ENCODE assay signal across 8 mouse cellular contexts in the genomic region with DNA sequence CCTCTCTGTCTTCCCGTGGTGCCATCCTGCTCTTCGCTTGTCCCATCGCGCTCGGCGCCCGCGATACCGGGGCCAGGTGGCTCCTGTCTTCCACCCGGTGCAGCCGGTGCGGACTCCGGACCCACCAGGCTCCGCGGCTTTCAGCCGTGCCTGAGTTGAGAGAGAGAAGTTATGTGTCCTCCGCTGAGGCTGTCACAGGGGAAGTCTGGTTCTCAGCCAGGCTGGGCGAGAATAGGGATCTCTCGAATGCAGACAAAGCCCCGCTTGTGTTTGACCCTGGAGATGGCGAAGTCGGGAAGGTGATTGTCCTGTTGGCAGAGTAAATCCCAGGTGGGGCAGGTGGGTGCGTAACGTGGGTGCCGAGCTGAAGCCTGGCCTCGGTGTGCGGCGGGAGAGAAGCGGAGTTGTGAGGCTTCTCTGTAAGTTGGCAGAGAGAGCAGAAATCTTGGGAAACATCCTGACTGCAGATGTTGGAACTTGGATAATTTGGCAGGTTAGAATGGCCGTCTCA. TPM values are rescaled to one million over a fixed set of nuclear protein-coding genes. Genes with fewer than 3 reads are reported as not detected.
DNase-seq lines count a peak whose midpoint lies in the region; ATAC-seq and TF ChIP-seq lines count a peak whose summit lies in the region.

No protein-coding gene starts in this region.

- peak; percentile 14 for DNase-seq in CD4-positive, CD25-positive, alpha-beta regulatory T cell, adult 2 months (ENCODE audit: low read depth, low spot score)
- peak; percentile 58 for DNase-seq in adrenal gland, postnatal 14 days
- peak; percentile 74 for DNase-seq in gastrocnemius, adult 2 months
- peak; percentile 67 for DNase-seq in liver, embryonic 11.5 days (ENCODE audit: low spot score)
- peak; percentile 27 for DNase-seq in midbrain, postnatal 0 days (ENCODE audit: low spot score)
- DNase-seq in testis, postnatal 14 days (ENCODE audit: low spot score) = peak; percentile 37

- H3K9me3 ChIP-seq in hindbrain, embryonic 13.5 days = no peaks in the 10 kb centered on the region
- no peaks in the 10 kb centered on the region for H3K9me3 ChIP-seq in liver, embryonic 11.5 days (ENCODE audit: control insufficient read depth, low read length)
- no peaks in the 10 kb centered on the region for H3K9me3 ChIP-seq in midbrain, postnatal 0 days (ENCODE audit: low read length)

- H3K4me3 ChIP-seq in gastrocnemius, adult 2 months = peak overlapping the region; percentile 77
- peak overlapping the region; percentile 71 for H3K4me3 ChIP-seq in hindbrain, embryonic 13.5 days
- H3K4me3 ChIP-seq in liver, embryonic 11.5 days (ENCODE audit: low read depth, low read length) = peak overlapping the region; percentile 68
- peak overlapping the region; percentile 65 for H3K4me3 ChIP-seq in midbrain, postnatal 0 days (ENCODE audit: low read depth, low read length)

- no peak for ATAC-seq in CD4-positive, CD25-positive, alpha-beta regulatory T cell, adult 4 months
- peak; percentile 61; the same call in 1 of the 2 replicates for ATAC-seq in hindbrain, embryonic 13.5 days (ENCODE audit: low FRiP score)
- ATAC-seq in liver, embryonic 11.5 days (replicated peaks; ENCODE audit: low FRiP score) = peak; percentile 56
- ATAC-seq in midbrain, postnatal 0 days (ENCODE audit: low FRiP score) = no peak

- TF ChIP-seq CTCF in gastrocnemius, adult 2 months (IDR thresholded peaks at IDR 0.05) = no peak
- TF ChIP-seq CTCF in midbrain, postnatal 0 days (IDR thresholded peaks at IDR 0.05) = no peak

- H3K4me2 ChIP-seq in hindbrain, embryonic 13.5 days = peak overlapping the region; percentile 99
- peak overlapping the region; percentile 85 for H3K4me2 ChIP-seq in liver, embryonic 11.5 days
- H3K4me2 ChIP-seq in midbrain, postnatal 0 days (ENCODE audit: low read depth, low read length, poor library complexity, severe bottlenecking) = peak overlapping the region; percentile 100

- H3K9ac ChIP-seq in hindbrain, embryonic 13.5 days = peak overlapping the region; percentile 79
- H3K9ac ChIP-seq in liver, embryonic 11.5 days (ENCODE audit: low read depth, low read length) = peak overlapping the region; percentile 70
- H3K9ac ChIP-seq in midbrain, postnatal 0 days (replicated peaks; ENCODE audit: low read length, poor library complexity, severe bottlenecking) = peak overlapping the region; percentile 59

- intact Hi-C loops in gastrocnemius, adult 2 months (cut with DNase I) = loop anchor here (2.0 kb wide), 2 partner anchors 36 to 64 kb away; no protein-coding TSS in a partner anchor

- H3K27me3 ChIP-seq in hindbrain, embryonic 13.5 days = peaks cover 9% of the 10 kb centered on the region; the same call in 1 of the 2 replicates
- H3K27me3 ChIP-seq in liver, embryonic 11.5 days (replicated peaks; ENCODE audit: control insufficient read depth, insufficient read depth, low read length) = no peaks in the 10 kb centered on the region
- H3K27me3 ChIP-seq in midbrain, postnatal 0 days (ENCODE audit: insufficient read depth, low read length) = no peaks in the 10 kb centered on the region

- no peaks in the 10 kb centered on the region for H3K36me3 ChIP-seq in hindbrain, embryonic 13.5 days
- no peaks in the 10 kb centered on the region for H3K36me3 ChIP-seq in liver, embryonic 11.5 days (ENCODE audit: control insufficient read depth, insufficient read depth, low read length)
- H3K36me3 ChIP-seq in midbrain, postnatal 0 days (ENCODE audit: insufficient read depth, low read length) = no peaks in the 10 kb centered on the region

- H3K27ac ChIP-seq in gastrocnemius, adult 2 months = peak overlapping the region; percentile 99
- H3K27ac ChIP-seq in hindbrain, embryonic 13.5 days = peak overlapping the region; percentile 48
- peak overlapping the region; percentile 32; the same call in 1 of the 2 replicates for H3K27ac ChIP-seq in liver, embryonic 11.5 days (ENCODE audit: low read depth, low read length)
- H3K27ac ChIP-seq in midbrain, postnatal 0 days (ENCODE audit: low read depth, low read length) = no peak overlapping the region

- WGBS in hindbrain, embryonic 13.5 days = 3% methylated on average over 30 of the region's 30 CpGs
- 2% methylated on average over 30 of the region's 30 CpGs for WGBS in liver, embryonic 11.5 days
- WGBS in midbrain, postnatal 0 days = 2% methylated on average over 30 of the region's 30 CpGs

- H3K4me1 ChIP-seq in hindbrain, embryonic 13.5 days (replicated peaks) = peaks cover 7% of the 10 kb centered on the region; the same call in 1 of the 2 replicates
- no peaks in the 10 kb centered on the region for H3K4me1 ChIP-seq in liver, embryonic 11.5 days (replicated peaks; ENCODE audit: control insufficient read depth, insufficient read depth, low read length)
- no peaks in the 10 kb centered on the region; the same call in 1 of the 2 replicates for H3K4me1 ChIP-seq in midbrain, postnatal 0 days (ENCODE audit: insufficient read depth, low read length)

RNA-seq across cellular contexts. Expression of a gene that starts 0.6 kb away (rescaled TPM):
- polyA plus RNA-seq in CD4-positive, CD25-positive, alpha-beta regulatory T cell, adult 4 months (2017; shearing (Covaris generic)) = not detected
- total RNA-seq in adrenal gland, postnatal 14 days (2021) = 42.3 and 51.9 TPM in 2 replicates
- 100 to 1,000 TPM; 119 to 145 TPM for total RNA-seq in gastrocnemius, adult 2 months (2021)
- polyA plus RNA-seq in hindbrain, embryonic 13.5 days (2015; fragmentation: Nextera tagmentation; extraction: Ambion mirVana) = 22.5 and 23.9 TPM in 2 replicates
- polyA plus RNA-seq in liver, embryonic 11.5 days (2014; fragmentation: Nextera tagmentation; extraction: Ambion mirVana) = 10.0 and 10.3 TPM in 2 replicates
- 6.1 and 8.9 TPM in 2 replicates for total RNA-seq in midbrain, postnatal 0 days (2014; rRNA removed)
- polyA plus RNA-seq in midbrain, postnatal 0 days (2015; fragmentation: Nextera tagmentation; extraction: Ambion mirVana) = 10.8 and 11.5 TPM in 2 replicates

Comparison
In these comparisons a context has a peak if more than half of its experiments do, and no peak if none do; other contexts are left out.
1. DNase-seq: peak in every context shown above with its lines; median percentile 74 in gastrocnemius, adult 2 months; 67 in liver, embryonic 11.5 days; 58 in adrenal gland, postnatal 14 days; 37 in testis, postnatal 14 days; 27 in midbrain, postnatal 0 days; 14 in CD4-positive, CD25-positive, alpha-beta regulatory T cell, adult 2 months.
2. ATAC-seq: peak in hindbrain, embryonic 13.5 days (single experiment) and liver, embryonic 11.5 days (single experiment); none in CD4-positive, CD25-positive, alpha-beta regulatory T cell, adult 4 months (single experiment) and midbrain, postnatal 0 days (single experiment).
3. RNA of a gene that starts 0.6 kb away (polyA plus RNA-seq): 22.5 to 23.9 TPM in hindbrain, embryonic 13.5 days, 10.8 to 11.5 TPM in midbrain, postnatal 0 days and 10.0 to 10.3 TPM in liver, embryonic 11.5 days; not detected in CD4-positive, CD25-positive, alpha-beta regulatory T cell, adult 4 months; every median in the first group is over 10 times any median in the second.
4. Peak in every context shown above with its lines, with median percentiles within 50 percentile points of each other: H3K4me3 ChIP-seq, H3K4me2 ChIP-seq and H3K9ac ChIP-seq.